Mouse (Mus musculus) forebrain, embryonic 11.5 days (tissue): ENCODE data around the gene Wfdc13. TPM values are rescaled to one million over a fixed set of nuclear protein-coding genes. Genes with fewer than 3 reads are reported as not detected.

Experiments used
- ATAC-seq: fragments of 200-750 bp; cut with Nextera tagmentation; replicated peaks from 2 replicates; pipeline ENCODE4 v1.8.0; 2017; ENCODE audit warnings: moderate TSS enrichment; ENCODE audit not compliant: low FRiP score
- DNase-seq: peaks from one replicate; pipeline ENCODE4 v3.0.0-alpha.2; 2017; ENCODE audit warnings: low spot score
- H3K27ac ChIP-seq: fragments of 300-500 bp; sonication (generic); 2 replicates; pipeline ENCODE4 v1.5.1; 2014; ENCODE audit warnings: low read depth, low read length
- H3K27me3 ChIP-seq: fragments of 300-500 bp; sonication (generic); 2 replicates; pipeline ENCODE4 v1.6.1; 2014; ENCODE audit warnings: mild to moderate bottlenecking, low read length, mixed read lengths; ENCODE audit not compliant: control insufficient read depth, insufficient read depth
- H3K36me3 ChIP-seq: fragments of 300-500 bp; sonication (generic); 2 replicates; pipeline ENCODE4 v1.6.1; 2014; ENCODE audit warnings: mild to moderate bottlenecking, low read length, moderate library complexity, mixed read lengths; ENCODE audit not compliant: control insufficient read depth, insufficient read depth
- H3K4me1 ChIP-seq: fragments of 300-500 bp; sonication (generic); replicated peaks from 2 replicates; pipeline ENCODE4 v1.6.1; 2014; ENCODE audit warnings: low read length, mixed read lengths; ENCODE audit not compliant: control insufficient read depth, insufficient read depth
- H3K4me2 ChIP-seq: fragments of 300-500 bp; sonication (generic); 2 replicates; pipeline ENCODE4 v1.6.1; 2014; ENCODE audit warnings: low read depth, mild to moderate bottlenecking, low read length, moderate library complexity, mixed read lengths; ENCODE audit not compliant: severe bottlenecking
- H3K4me3 ChIP-seq: fragments of 300-500 bp; sonication (generic); 2 replicates; pipeline ENCODE4 v1.5.1; 2014; ENCODE audit warnings: low read depth, low read length
- H3K9ac ChIP-seq: fragments of 300-500 bp; sonication (generic); 2 replicates; pipeline ENCODE4 v1.6.1; 2014; ENCODE audit warnings: low read length
- H3K9me3 ChIP-seq: fragments of 300-500 bp; sonication (generic); 2 replicates; pipeline ENCODE4 v1.6.1; 2016; ENCODE audit warnings: low read length, mixed read lengths; ENCODE audit not compliant: control insufficient read depth
- WGBS: fragments of 180-500 bp; shearing (Covaris S2); extraction: QIAGEN DNeasy Blood & Tissue Kit; methylation state at CpG from one replicate; pipeline ENCODE4 v1.1.7; 2014; 5-methylcytosine and 5-hydroxymethylcytosine counted together
- polyA plus RNA-seq: library from polyadenylated mRNA; unstranded; fragments of >200 nt; fragmentation: Nextera tagmentation; extraction: Ambion mirVana; gene quantifications from 2 replicates; pipeline ENCODE4 v1.2.1, GENCODE M21; 2014

Wfdc13 gene
- not detected in 2 replicates for polyA plus RNA-seq

DNA sequence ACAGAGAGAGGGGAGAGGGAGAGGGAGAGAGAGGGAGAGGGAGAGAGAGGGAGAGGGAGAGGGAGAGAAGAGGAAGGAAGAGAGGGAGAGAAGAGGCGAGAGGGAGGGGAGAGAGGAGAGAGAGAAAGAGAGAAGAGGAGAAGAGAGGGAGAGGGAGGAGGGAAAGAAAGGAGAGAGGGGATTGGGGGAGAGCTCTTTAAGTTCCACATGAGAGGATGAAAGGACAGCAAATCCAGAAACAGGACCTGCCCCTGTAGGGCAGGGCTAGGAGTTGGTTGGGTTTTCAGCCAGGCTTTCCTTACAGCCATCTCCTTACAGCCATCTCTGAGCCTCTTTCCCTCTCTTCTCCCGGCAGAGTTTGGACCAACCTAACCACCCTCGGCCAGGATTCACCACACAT, at the start of gene Wfdc13:
Gene Wfdc13, plus strand, starts transcription at position 301 of the 400 bp plus-strand sequence.
- WGBS: 70% methylated on average over 3 of the region's 3 CpGs
- Histone ChIP-seq H3K36me3 (no peaks in the 10 kb centered on the region), H3K4me1 (no peaks in the 10 kb centered on the region), H3K27me3 (no peaks in the 10 kb centered on the region), H3K27ac (no peak within 1 kb of the TSS), H3K9me3 (no peaks in the 10 kb centered on the region), H3K4me3 (no peak within 1 kb of the TSS), H3K4me2 (no peak within 1 kb of the TSS), H3K9ac (no peak within 1 kb of the TSS)
- DNase-seq (no peak), ATAC-seq (no peak)

DNA sequence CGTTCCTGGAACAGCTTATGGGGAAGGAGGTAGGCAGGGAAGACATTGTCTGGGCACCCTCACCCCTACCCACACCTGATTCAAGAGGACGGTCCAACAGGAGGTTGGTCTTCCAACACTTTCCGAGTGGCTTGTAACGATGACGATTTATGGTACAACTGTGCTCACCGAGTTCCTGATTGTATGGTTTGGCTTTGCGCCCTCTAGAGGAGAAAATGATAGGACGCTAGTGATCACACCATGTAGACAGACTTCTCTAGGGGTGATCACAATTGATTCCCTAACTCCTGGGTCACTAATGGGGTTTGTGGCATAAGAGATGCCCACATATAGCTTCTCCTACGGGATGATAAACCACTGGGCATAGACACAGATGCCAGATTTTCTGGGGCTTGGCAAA, 49.6 kb upstream of the Wfdc13 start:
- Histone ChIP-seq H3K36me3 (no peaks in the 10 kb centered on the region), H3K9me3 (no peaks in the 10 kb centered on the region), H3K4me3 (no peak overlapping the region), H3K9ac (no peak overlapping the region), H3K4me1 (no peaks in the 10 kb centered on the region), H3K27ac (no peak overlapping the region), H3K27me3 (no peaks in the 10 kb centered on the region), H3K4me2 (no peak overlapping the region)
- DNase-seq (no peak), ATAC-seq (no peak)
- WGBS: 76% methylated on average over 9 of the region's 9 CpGs

DNA sequence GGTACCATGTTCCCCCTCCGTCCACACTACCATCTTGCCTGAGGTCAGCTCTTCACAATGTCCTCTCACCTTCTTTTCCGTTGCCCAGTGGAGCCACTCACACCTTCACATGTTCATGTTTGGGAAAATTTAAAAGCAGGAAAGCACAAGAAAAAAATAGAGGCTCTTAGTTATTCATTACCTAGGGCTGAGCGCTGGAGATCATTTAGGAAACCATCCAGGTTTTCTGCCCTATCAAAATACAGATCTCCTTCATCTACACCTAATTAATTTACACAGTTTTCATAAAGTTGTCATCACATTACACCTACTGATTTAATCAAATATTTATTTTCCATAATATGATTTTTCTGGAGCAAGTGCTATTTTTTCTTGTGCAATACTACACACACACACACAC, 46.2 kb upstream of the Wfdc13 start, which contains the start of gene Wfdc16:
Gene Wfdc16, minus strand, starts transcription at position 101 of the 400 bp plus-strand sequence.
- ATAC-seq (no peak), DNase-seq (no peak)
- H3K9me3 ChIP-seq: no peaks in the 10 kb centered on the region
- H3K4me2 ChIP-seq: no peak within 1 kb of the TSS
- no peak within 1 kb of the TSS for H3K27ac ChIP-seq
- no peaks in the 10 kb centered on the region for H3K36me3 ChIP-seq
- H3K9ac ChIP-seq: no peak within 1 kb of the TSS
- 84% methylated on average over 3 of the region's 3 CpGs for WGBS
- H3K4me1 ChIP-seq: no peaks in the 10 kb centered on the region
- no peaks in the 10 kb centered on the region for H3K27me3 ChIP-seq
- H3K4me3 ChIP-seq: no peak within 1 kb of the TSS

DNA sequence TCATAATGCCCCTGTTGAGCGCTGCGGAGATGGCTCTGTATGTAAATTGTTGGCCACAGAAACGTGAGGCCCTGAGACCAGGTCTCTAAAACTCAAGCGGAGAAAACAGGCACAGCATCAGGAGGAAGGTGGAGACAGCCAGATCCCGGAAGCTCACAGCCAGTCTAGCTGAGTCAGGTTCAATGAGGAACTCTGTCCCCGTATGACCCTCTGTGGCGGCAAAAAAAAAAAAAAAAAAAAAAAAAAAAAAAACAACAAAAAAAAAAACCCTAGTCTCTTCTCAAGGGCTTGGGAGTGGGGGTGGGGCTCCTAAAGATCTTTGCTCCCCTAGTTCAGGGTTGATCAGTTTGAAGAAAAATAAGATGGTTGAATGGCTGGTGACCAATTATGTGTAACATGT, 43.8 kb upstream of the Wfdc13 start:
- H3K4me1 ChIP-seq: no peaks in the 10 kb centered on the region
- no peak overlapping the region for H3K9ac ChIP-seq
- no peak overlapping the region for H3K27ac ChIP-seq
- H3K4me3 ChIP-seq: no peak overlapping the region
- no peaks in the 10 kb centered on the region for H3K27me3 ChIP-seq
- DNase-seq (no peak), ATAC-seq (no peak)
- no peaks in the 10 kb centered on the region for H3K36me3 ChIP-seq
- 61% methylated on average over 7 of the region's 7 CpGs for WGBS
- H3K4me2 ChIP-seq: no peak overlapping the region
- no peaks in the 10 kb centered on the region for H3K9me3 ChIP-seq

DNA sequence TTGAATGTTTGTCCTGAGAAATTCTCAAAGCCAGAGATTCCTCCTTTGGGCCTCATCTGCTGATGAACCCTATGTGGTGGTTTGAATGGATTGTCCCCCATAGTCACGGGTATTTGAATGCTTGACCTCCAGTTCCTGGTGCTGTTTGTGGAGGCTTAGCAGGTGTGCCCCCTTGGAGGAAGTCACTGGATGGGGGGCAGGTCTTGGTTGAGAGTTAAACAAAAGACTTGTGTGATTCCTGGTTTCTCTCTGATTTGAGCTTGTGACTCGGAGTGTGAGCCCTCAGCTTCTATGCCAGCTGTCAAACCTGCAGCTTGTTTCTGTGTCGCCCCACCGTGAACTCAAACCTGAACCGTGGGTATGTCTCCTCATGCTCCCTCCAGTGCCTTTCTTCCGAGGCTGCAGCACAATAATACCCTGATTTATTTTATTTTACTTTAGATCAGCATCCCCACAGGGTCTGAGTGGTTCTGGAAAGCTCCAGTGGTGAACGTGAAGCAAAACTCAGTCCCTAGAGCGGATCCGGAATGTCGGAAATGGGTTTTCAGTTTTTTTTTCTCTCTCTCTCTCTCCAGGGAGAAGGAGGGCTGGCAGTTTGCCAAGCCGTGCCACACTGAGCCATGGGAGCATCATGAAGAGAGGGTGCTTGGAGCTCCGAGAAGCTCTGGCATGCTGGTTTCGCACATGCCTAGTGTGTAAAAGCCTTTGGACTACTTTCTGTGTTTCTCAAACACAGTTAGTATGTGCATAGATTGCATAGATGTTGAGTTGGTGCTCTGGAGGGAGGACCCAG, 42.8 kb upstream of the Wfdc13 start:
- DNase-seq: no peak

DNA sequence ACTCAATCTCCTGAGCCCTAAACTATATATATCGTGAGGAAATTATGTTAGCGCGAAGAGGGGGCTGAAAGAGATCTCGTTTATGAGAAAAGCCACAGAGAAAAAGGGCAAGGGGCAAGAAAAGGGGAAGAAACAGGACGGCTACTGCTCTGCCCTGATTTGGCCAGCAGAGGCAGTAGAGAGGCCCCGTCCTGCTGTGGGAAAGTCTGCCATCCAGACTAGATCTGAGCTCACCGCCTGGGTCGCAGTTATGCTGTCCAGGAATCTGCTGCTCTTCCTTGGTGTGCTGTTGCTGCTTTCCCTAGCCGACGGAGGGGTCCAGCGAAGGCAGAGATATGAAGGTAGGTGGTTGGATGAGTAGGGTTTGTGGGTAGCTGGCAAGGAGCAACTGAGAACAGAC, 29.0 kb upstream of the Wfdc13 start, which contains the start of gene Wfdc10:
Gene Wfdc10, plus strand, starts transcription at position 189 of the 400 bp plus-strand sequence.
- Histone ChIP-seq H3K9ac (no peak within 1 kb of the TSS), H3K4me3 (no peak within 1 kb of the TSS), H3K27ac (no peak within 1 kb of the TSS), H3K9me3 (no peaks in the 10 kb centered on the region), H3K4me2 (no peak within 1 kb of the TSS), H3K27me3 (no peaks in the 10 kb centered on the region), H3K4me1 (no peaks in the 10 kb centered on the region), H3K36me3 (no peaks in the 10 kb centered on the region)
- DNase-seq: peak; percentile 74
- no peak for ATAC-seq
- 20% methylated on average over 11 of the region's 11 CpGs for WGBS

More for the DNA sequence above, 42.8 kb upstream of the Wfdc13 start:
- Histone ChIP-seq H3K4me1 (no peaks in the 10 kb centered on the region), H3K27ac (no peak overlapping the region), H3K4me2 (no peak overlapping the region), H3K9ac (no peak overlapping the region), H3K4me3 (no peak overlapping the region), H3K9me3 (no peaks in the 10 kb centered on the region), H3K27me3 (no peaks in the 10 kb centered on the region), H3K36me3 (no peaks in the 10 kb centered on the region)
- 85% methylated on average over 13 of the region's 13 CpGs for WGBS
- ATAC-seq: no peak

DNA sequence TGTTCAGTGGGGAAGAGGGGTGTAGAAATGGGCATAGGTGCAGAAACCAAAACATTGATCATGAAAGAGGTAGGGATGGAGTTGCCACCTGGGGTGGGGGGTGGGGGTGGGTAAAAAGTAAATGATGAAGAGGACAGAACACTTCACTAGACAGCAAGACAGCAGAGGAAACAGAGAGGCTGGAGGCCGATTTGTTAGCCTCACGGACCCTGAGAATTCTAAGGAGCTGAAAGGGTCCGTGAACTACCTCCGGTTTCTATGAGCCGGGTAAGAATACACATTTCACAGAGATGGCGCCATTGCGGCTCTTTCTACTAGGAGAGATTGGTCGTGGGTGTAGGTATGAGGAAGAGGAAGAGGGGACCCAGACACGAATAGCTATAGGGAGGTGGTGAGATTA, 28.4 kb upstream of the Wfdc13 start, which contains the start of gene Wfdc9:
Gene Wfdc9, minus strand, starts transcription at position 101 of the 400 bp plus-strand sequence.
- Histone ChIP-seq H3K36me3 (no peaks in the 10 kb centered on the region), H3K4me2 (no peak within 1 kb of the TSS), H3K27me3 (no peaks in the 10 kb centered on the region), H3K9ac (no peak within 1 kb of the TSS), H3K27ac (no peak within 1 kb of the TSS), H3K9me3 (no peaks in the 10 kb centered on the region), H3K4me3 (no peak within 1 kb of the TSS), H3K4me1 (no peaks in the 10 kb centered on the region)
- DNase-seq: no peak
- WGBS: 83% methylated on average over 9 of the region's 9 CpGs
- no peak for ATAC-seq

DNA sequence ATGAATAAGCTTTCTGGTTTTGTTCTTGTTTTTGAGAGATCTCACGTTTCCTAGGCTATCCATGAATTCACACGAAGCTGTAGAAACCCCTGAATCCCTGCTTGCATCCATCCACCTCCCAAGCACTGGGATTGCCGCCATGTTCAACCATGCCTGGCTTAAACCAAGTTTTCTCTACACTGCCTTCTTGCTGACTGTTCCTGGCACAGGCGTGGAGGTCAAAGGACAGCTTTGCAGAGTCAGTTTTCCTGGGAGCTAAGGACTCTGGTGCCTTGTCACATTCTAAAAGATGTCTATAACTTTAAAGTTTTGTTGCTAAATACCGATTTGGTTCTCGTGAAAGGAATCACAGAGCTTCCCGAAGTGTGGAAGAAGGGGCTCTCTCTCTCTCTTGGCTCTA, 20.1 kb upstream of the Wfdc13 start:
- Histone ChIP-seq H3K4me2 (no peak overlapping the region), H3K4me1 (no peaks in the 10 kb centered on the region), H3K27me3 (no peaks in the 10 kb centered on the region), H3K4me3 (no peak overlapping the region), H3K9ac (no peak overlapping the region), H3K27ac (no peak overlapping the region), H3K9me3 (no peaks in the 10 kb centered on the region; the same call in 1 of the 2 replicates), H3K36me3 (no peaks in the 10 kb centered on the region)
- ATAC-seq: no peak
- WGBS: 87% methylated on average over 7 of the region's 7 CpGs
- DNase-seq: no peak

DNA sequence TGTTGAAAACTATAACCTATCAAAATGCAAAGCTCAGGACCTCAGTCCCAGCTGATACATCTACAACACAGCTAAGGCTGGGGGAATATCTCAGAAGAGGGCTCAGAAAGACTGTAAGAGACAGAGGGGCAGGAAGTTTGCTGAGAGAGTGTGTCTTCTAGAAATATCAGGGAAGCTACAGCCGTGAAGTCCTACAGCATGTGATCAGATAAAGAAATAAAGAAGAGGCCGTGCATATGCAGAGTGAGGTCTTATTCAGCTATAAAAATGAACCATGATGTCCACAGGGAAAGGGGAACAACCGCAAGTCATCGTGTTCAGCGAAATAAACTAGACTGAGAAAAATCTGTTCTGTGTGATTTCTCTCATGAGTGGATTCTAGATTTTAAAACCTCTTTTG, 14.6 kb upstream of the Wfdc13 start:
- H3K9me3 ChIP-seq: no peaks in the 10 kb centered on the region; the same call in 1 of the 2 replicates
- 87% methylated on average over 5 of the region's 5 CpGs for WGBS
- H3K4me1 ChIP-seq: no peaks in the 10 kb centered on the region

More for the DNA sequence above, 14.6 kb upstream of the Wfdc13 start:
- ATAC-seq: no peak
- Histone ChIP-seq H3K4me3 (no peak overlapping the region), H3K36me3 (no peaks in the 10 kb centered on the region), H3K9ac (no peak overlapping the region), H3K4me2 (no peak overlapping the region), H3K27ac (no peak overlapping the region), H3K27me3 (no peaks in the 10 kb centered on the region)
- no peak for DNase-seq
